Mouse (Mus musculus) kidney, adult 8-10 months (tissue): ENCODE measurements around the gene Gm8159.
"Not testable (repeated sequence)": the region's sequence is repeated elsewhere in the genome, so short reads cannot be mapped to it uniquely, and the experiment has no call there.

ENCODE experiments used
- DNase-seq, 2 experiments: peaks; one replicate each; pipeline ENCODE4 v3.0.0; 2022

Gm8159 gene

DNA sequence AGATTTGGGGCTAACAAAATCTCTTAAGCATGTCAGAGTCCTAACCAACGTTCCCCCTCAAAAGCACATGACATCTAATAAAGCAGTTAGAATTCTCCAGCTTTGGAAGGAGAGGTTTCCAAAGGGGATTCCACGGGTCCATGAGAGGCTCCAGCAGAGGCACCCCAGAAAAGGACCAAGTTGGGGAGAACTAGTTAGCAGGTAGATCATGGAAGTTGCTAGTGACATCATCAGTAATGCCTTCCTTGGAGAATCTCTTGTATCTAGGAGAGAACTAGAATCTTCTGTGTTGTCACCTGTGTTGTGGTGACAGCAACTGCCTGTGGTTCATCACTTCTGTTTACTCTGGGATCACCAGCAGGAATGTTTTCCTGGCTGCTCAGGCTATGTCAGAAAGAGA is at the start of gene Gm8159:
Gm8159 (plus strand) TSS at position 301 of the 400 bp plus-strand sequence.
- DNase-seq, result not testable (repeated sequence)

DNA sequence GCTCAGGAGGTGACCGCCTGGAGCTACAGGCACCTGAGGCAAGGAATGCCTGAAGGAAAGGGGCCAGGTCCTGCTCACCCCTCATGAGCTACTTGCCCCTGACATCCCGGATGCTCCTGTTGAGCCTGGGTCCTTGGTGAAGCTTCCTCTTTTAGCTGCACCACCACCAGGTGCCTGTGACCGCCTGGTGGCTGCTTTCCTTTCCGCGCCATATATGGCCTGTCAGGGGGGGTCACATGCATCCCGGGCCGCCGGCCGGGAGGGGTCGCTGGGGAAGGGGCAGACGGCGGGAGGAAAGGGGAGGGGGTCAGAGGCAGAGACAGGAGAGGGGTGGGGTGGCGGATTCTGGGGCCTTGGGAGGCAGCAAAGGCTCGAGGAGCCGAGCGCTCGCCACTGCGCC is 17.2 kb downstream of the Gm8159 start:
- DNase-seq, result not testable (repeated sequence)

- DNase-seq, result peak in 1 of 2 experiments; percentile 15
These were observed 18.2 kb downstream of the Gm8159 start for GRCm38 (mm10) chr14:4650324-4650723.

GRCm38 (mm10) chr14:4663892-4664291 is 31.7 kb downstream of the Gm8159 start, which contains the start of gene Gm3239:
TSS of gene Gm3239 (plus strand) at chr14:4664192.
- DNase-seq, result not testable (repeated sequence)
